Mouse (Mus musculus): Measurements from ENCODE around the gene Utp20.

GRCm38 (mm10) chr10:88716986-88717755 lies 109.4 kb downstream of the Utp20 start:
- TF ChIP-seq CTCF (IDR thresholded peaks at IDR 0.05) (no peak), POLR2A (IDR thresholded peaks at IDR 0.05; ENCODE audit: insufficient read depth, low read depth, low read length) (no peak)
